Mouse (Mus musculus): ENCODE measurements around the gene Ccnk. TPM values are rescaled to one million over a fixed set of nuclear protein-coding genes. Genes with fewer than 3 reads are reported as not detected.

The Ccnk gene
- polyA plus RNA-seq, 1 experiment from 2014 or later: 3.2 TPM

DNA sequence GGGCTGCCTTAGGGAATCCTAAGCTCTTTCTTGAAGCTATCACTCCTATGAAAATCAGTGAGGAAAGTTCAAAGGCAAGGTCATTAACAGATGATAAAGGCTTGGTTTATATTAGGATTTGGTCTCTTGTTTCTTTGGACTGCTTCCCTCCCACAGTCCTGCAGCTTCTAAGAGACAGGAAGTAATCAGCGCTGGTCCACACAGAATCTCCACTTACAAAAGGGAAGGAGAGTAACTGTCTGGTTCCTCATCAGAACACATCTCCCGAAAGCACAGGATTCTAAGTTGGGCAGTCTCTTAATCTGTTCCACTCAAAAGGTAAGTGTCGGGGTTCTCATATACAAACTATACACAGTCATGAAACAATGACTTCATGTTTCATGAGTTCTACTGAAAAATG is 10.5 kb upstream of the Ccnk start:
- ATAC-seq (ENCODE audit: insufficient read depth, low FRiP score, low read depth): no peak
- Histone ChIP-seq H3K9me3 (no peaks in the 10 kb centered on the region), H3K4me3 (replicated peaks) (no peak overlapping the region), H3K27ac (no peak overlapping the region), H3K9ac (no peak overlapping the region), H3K36me3 (peaks cover 3% of the 10 kb centered on the region; the same call in 1 of the 2 replicates), H3K4me2 (no peak overlapping the region), H3K4me1 (peaks cover 10% of the 10 kb centered on the region), H3K27me3 (replicated peaks) (no peaks in the 10 kb centered on the region)
- 63% methylated on average over 3 of the region's 3 CpGs for WGBS

GRCm38 (mm10) chr12:108170467-108170866 is 8.9 kb upstream of the Ccnk start:
- 88% methylated on average over 3 of the region's 3 CpGs for WGBS
- Histone ChIP-seq H3K9me3 (no peaks in the 10 kb centered on the region), H3K9ac (no peak overlapping the region), H3K27me3 (replicated peaks) (no peaks in the 10 kb centered on the region), H3K4me3 (replicated peaks) (no peak overlapping the region), H3K27ac (no peak overlapping the region), H3K4me2 (no peak overlapping the region), H3K4me1 (peaks cover 10% of the 10 kb centered on the region), H3K36me3 (no peaks in the 10 kb centered on the region)
- ATAC-seq (ENCODE audit: insufficient read depth, low FRiP score, low read depth): no peak

DNA sequence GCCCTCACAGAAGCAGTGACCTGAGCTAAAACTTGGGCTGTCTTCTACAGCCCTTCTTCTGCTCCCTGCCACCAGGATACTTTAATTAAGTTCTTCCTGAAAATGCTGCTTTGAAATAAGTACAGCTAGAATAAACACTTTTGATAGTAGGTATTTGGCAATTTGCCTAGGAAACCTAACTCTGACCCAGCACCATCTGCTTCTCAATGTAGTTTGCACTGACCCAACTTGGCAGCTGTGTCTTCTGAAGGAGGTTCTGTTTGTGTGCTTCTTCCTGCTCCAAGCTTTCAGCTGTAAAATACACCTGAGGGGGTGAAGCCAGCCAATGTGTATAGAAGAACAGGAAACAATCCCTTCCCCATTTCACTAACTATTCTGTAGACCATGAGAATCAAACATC is 8.0 kb upstream of the Ccnk start:
- Histone ChIP-seq H3K9ac (no peak overlapping the region), H3K36me3 (no peaks in the 10 kb centered on the region), H3K4me2 (no peak overlapping the region), H3K9me3 (no peaks in the 10 kb centered on the region), H3K27me3 (replicated peaks) (no peaks in the 10 kb centered on the region), H3K4me1 (peaks cover 10% of the 10 kb centered on the region), H3K27ac (no peak overlapping the region), H3K4me3 (replicated peaks) (no peak overlapping the region)
- ATAC-seq (ENCODE audit: insufficient read depth, low FRiP score, low read depth): no peak

GRCm38 (mm10) chr12:108172639-108173038 is 6.7 kb upstream of the Ccnk start:
- no peak overlapping the region for H3K4me2 ChIP-seq
- peaks cover 21% of the 10 kb centered on the region for H3K4me1 ChIP-seq
- no peaks in the 10 kb centered on the region for H3K9me3 ChIP-seq
- no peak overlapping the region for H3K9ac ChIP-seq
- 56% methylated on average over 4 of the region's 4 CpGs for WGBS
- no peaks in the 10 kb centered on the region for H3K36me3 ChIP-seq
- H3K27ac ChIP-seq: no peak overlapping the region
- H3K27me3 ChIP-seq (replicated peaks): no peaks in the 10 kb centered on the region
- ATAC-seq (ENCODE audit: insufficient read depth, low FRiP score, low read depth): no peak
- H3K4me3 ChIP-seq (replicated peaks): no peak overlapping the region

GRCm38 (mm10) chr12:108174606-108175505 is 4.5 kb upstream of the Ccnk start:
- Histone ChIP-seq H3K4me3 (replicated peaks) (no peak overlapping the region), H3K4me2 (no peak overlapping the region), H3K36me3 (no peaks in the 10 kb centered on the region), H3K27me3 (replicated peaks) (no peaks in the 10 kb centered on the region), H3K4me1 (peaks cover 23% of the 10 kb centered on the region), H3K9ac (no peak overlapping the region), H3K9me3 (no peaks in the 10 kb centered on the region), H3K27ac (no peak overlapping the region)
- 50% methylated on average over 8 of the region's 8 CpGs for WGBS
- no peak for ATAC-seq (ENCODE audit: insufficient read depth, low FRiP score, low read depth)

DNA sequence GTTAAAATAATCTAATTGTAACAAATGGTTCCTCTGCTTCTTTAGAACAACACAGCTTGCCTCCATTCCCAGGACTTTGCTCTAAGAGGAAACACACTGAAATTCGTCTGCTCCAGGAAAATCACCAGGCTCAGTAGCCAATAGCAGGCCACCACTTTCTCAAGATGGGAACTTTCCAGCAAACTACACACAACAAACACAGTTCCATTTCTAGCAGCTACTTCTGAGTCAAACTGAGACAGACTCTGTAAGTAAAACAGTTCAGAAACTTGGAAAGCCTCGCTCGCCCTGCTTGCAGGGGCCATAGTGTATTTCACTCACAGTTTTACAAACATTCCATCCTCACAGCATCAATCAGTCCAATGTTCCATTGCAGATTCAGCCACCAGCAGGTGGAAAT is 3.0 kb upstream of the Ccnk start:
- Histone ChIP-seq H3K9ac (no peak overlapping the region), H3K4me3 (replicated peaks) (no peak overlapping the region), H3K27me3 (replicated peaks) (no peaks in the 10 kb centered on the region), H3K9me3 (no peaks in the 10 kb centered on the region), H3K36me3 (no peaks in the 10 kb centered on the region), H3K4me1 (peaks cover 23% of the 10 kb centered on the region), H3K27ac (no peak overlapping the region), H3K4me2 (no peak overlapping the region)
- 60% methylated on average over 3 of the region's 3 CpGs for WGBS
- ATAC-seq (ENCODE audit: insufficient read depth, low FRiP score, low read depth): no peak

- H3K9ac ChIP-seq: peak overlapping the region; percentile 73
- H3K4me3 ChIP-seq (replicated peaks): peak overlapping the region; percentile 95
- H3K9me3 ChIP-seq: no peaks in the 10 kb centered on the region
- H3K4me2 ChIP-seq: peak overlapping the region; percentile 75
- H3K36me3 ChIP-seq: 0 out of 2 replicates have a peak, but pooled peaks cover 5% of the 10 kb centered on the region
- no peaks in the 10 kb centered on the region for H3K27me3 ChIP-seq (replicated peaks)
- under 1% methylated on average over 93 of the region's 103 CpGs for WGBS
- peak overlapping the region; percentile 94 for H3K27ac ChIP-seq
- H3K4me1 ChIP-seq: peaks cover 18% of the 10 kb centered on the region
- ATAC-seq (ENCODE audit: insufficient read depth, low FRiP score, low read depth): peak; percentile 45
Measured at GRCm38 (mm10) chr12:108178331-108179245, 791 bp upstream of the Ccnk start.

- no peak for ATAC-seq (ENCODE audit: insufficient read depth, low FRiP score, low read depth)
- Histone ChIP-seq H3K27me3 (replicated peaks) (no peaks in the 10 kb centered on the region), H3K9me3 (no peaks in the 10 kb centered on the region), H3K4me1 (peaks cover 18% of the 10 kb centered on the region), H3K9ac (peak within 1 kb of the TSS; percentile 73), H3K4me2 (peak within 1 kb of the TSS; percentile 75), H3K4me3 (replicated peaks) (peak within 1 kb of the TSS; percentile 95), H3K36me3 (0 out of 2 replicates have a peak, but pooled peaks cover 9% of the 10 kb centered on the region), H3K27ac (peak within 1 kb of the TSS; percentile 94)
- WGBS: 0% methylated on average over 9 of the region's 9 CpGs
Measured at GRCm38 (mm10) chr12:108179246-108179320, 296 bp upstream of the Ccnk start, which contains the start of gene Setd3. Setd3 (minus strand) TSS chr12:108179314.

GRCm38 (mm10) chr12:108181716-108182115 is 2.3 kb downstream of the Ccnk start:
- no peak for ATAC-seq (ENCODE audit: insufficient read depth, low FRiP score, low read depth)
- 92% methylated on average over 6 of the region's 6 CpGs for WGBS

DNA sequence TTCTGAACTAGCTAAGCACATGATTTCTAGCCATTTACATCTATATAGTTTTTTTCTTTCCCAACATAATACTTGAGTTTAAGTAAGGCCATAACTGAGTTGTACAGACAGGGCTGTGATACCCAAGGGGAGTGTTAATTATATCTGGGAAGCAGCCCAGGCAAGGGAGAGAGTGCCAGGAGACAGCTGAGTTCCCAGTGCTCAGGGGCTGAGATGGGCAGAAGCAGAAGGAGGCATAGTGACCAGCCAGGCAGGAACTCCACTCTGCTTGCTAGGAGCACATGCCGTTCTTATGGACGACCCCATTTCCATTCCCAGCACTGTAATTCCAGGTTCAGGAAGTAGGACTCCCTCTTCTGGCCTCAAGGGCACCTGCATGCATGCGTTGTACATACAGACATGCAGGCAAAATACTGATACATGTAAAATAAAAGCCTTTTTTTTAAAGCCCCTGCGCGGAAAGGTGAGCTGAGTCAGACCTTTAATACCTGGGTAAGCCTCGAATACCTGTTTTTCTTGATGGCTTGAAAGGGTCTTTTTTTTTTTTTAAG is 8.2 kb downstream of the Ccnk start:
- Histone ChIP-seq H3K36me3 (peaks cover 48% of the 10 kb centered on the region), H3K9ac (no peak overlapping the region), H3K4me3 (replicated peaks) (no peak overlapping the region), H3K9me3 (no peaks in the 10 kb centered on the region), H3K4me1 (no peaks in the 10 kb centered on the region), H3K27me3 (replicated peaks) (no peaks in the 10 kb centered on the region), H3K27ac (no peak overlapping the region), H3K4me2 (no peak overlapping the region)
- no peak for ATAC-seq (ENCODE audit: insufficient read depth, low FRiP score, low read depth)
- WGBS: 90% methylated on average over 6 of the region's 6 CpGs

More at GRCm38 (mm10) chr12:108181716-108182115, 2.3 kb downstream of the Ccnk start:
- Histone ChIP-seq H3K36me3 (peaks cover 18% of the 10 kb centered on the region), H3K4me1 (peaks cover 15% of the 10 kb centered on the region), H3K4me3 (replicated peaks) (no peak overlapping the region), H3K4me2 (no peak overlapping the region), H3K9ac (no peak overlapping the region), H3K27ac (no peak overlapping the region), H3K9me3 (no peaks in the 10 kb centered on the region), H3K27me3 (replicated peaks) (no peaks in the 10 kb centered on the region)

GRCm38 (mm10) chr12:108193878-108194277 is 14.5 kb downstream of the Ccnk start:
- Histone ChIP-seq H3K4me3 (replicated peaks) (no peak overlapping the region), H3K9me3 (no peaks in the 10 kb centered on the region), H3K4me1 (no peaks in the 10 kb centered on the region), H3K27me3 (replicated peaks) (no peaks in the 10 kb centered on the region), H3K36me3 (peaks cover 77% of the 10 kb centered on the region), H3K9ac (no peak overlapping the region), H3K27ac (no peak overlapping the region), H3K4me2 (no peak overlapping the region)
- ATAC-seq (ENCODE audit: insufficient read depth, low FRiP score, low read depth): no peak
- WGBS: 91% methylated on average over 5 of the region's 5 CpGs

DNA sequence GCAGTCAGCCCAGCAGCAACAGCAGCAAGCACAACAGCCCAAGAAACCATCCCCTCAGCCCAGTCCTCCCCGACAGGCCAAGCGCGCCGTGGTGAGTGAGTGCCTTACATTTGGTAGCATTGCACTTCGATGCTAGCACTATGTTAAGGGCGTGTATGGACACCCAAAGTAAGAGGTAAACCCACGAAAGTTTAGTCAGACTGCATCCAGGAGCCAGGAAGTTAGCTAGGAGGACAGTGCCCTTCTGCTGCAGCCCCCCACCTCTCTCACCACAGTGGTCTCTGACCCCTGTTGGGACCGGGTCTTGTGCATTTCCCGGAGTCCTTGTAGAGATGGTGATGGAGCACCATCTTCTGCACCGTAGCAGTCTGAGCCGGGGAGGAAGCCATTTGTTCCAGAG is 16.4 kb downstream of the Ccnk start:
- ATAC-seq (ENCODE audit: insufficient read depth, low FRiP score, low read depth): no peak
- H3K9ac ChIP-seq: no peak overlapping the region
- no peaks in the 10 kb centered on the region for H3K4me1 ChIP-seq
- no peak overlapping the region for H3K4me2 ChIP-seq
- H3K4me3 ChIP-seq (replicated peaks): no peak overlapping the region
- no peaks in the 10 kb centered on the region for H3K9me3 ChIP-seq
- H3K27me3 ChIP-seq (replicated peaks): no peaks in the 10 kb centered on the region
- H3K36me3 ChIP-seq: peaks cover 84% of the 10 kb centered on the region
- WGBS: 93% methylated on average over 11 of the region's 11 CpGs
- no peak overlapping the region for H3K27ac ChIP-seq

Measured in stomach, embryonic 15.5 days (tissue).